Comparison of ENCODE assay signal across 1 mouse cellular context in the genomic region with DNA sequence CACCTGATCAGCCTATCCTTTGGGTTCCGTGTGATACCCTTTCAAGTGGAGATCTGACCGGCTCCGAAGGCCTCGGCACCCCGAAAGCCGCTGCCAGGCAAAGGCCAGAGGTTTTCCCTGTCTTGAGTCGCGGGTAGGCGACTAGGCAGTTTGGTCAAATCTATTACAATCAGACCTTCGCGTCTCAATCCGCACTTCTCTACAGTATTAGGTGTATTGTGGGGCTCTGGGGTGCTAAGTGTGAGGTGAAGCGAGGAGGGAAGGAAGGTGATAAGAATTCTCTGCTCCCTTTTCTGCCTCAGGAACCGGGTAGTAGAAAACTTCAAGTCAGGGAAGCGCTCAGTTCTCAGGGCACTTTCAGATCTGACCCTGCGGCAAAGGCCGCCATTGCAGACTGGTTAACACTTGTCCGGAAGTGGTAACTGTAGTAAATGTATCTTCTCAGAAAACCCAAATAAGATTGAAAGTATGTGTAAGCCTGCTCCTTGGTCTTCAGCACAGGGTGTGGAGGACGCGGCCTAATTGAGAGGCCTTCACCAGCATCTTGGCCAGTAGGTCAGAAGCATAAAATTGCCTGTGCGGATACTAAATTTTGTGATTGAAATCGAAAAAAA.
TF ChIP-seq lines count a peak whose summit lies in the region.

No protein-coding gene starts in this region.

TF ChIP-seq in ES-E14, 5 proteins besides CTCF, POLR2A, EP300 and RAD21 (continued from another document):
- TF ChIP-seq HCFC1 (IDR thresholded peaks at IDR 0.05; ENCODE audit: borderline replicate concordance, insufficient read depth, low read length) = no peak
- TF ChIP-seq CHD2 (IDR thresholded peaks at IDR 0.05; ENCODE audit: low read depth, low read length) = no peak
